Mouse (Mus musculus) bone marrow, adult 2 months (tissue): ENCODE results near the gene Creb3. TPM values are rescaled to one million over a fixed set of nuclear protein-coding genes. Genes with fewer than 3 reads are reported as not detected.

Source experiments
- H3K27ac ChIP-seq: fragments of 200-500 bp; 2 replicates; pipeline ENCODE4 v1.5.1; 2012; ENCODE audit warnings: low read depth, mild to moderate bottlenecking, control low read depth, inconsistent platforms, low read length; ENCODE audit not compliant: control insufficient read depth, poor library complexity, insufficient read depth
- H3K4me1 ChIP-seq: fragments of 200-500 bp; 2 replicates; pipeline ENCODE4 v1.6.1; 2011; ENCODE audit warnings: low read length; ENCODE audit not compliant: control insufficient read depth, insufficient read depth
- H3K4me3 ChIP-seq: fragments of 200-500 bp; replicated peaks from 2 replicates; pipeline ENCODE3; 2011; ENCODE audit warnings: mild to moderate bottlenecking, low read depth, low read length, control low read depth; ENCODE audit not compliant: control insufficient read depth
- CTCF ChIP-seq: fragments of 200-500 bp; IDR thresholded peaks from 2 replicates; pipeline ENCODE4 v1.5.1; 2011; ENCODE audit warnings: low read length, control low read depth; ENCODE audit not compliant: control insufficient read depth, insufficient read depth
- POLR2A ChIP-seq: fragments of 200-500 bp; IDR thresholded peaks from 2 replicates; pipeline ENCODE4 v1.6.1; 2011; ENCODE audit warnings: low read depth, mild to moderate bottlenecking, control low read depth, low read length, borderline replicate concordance; ENCODE audit not compliant: control insufficient read depth
- WGBS: fragments of 180-500 bp; shearing (Covaris S2); methylation state at CpG from one replicate; pipeline ENCODE4 v1.1.7; 2018; 5-methylcytosine and 5-hydroxymethylcytosine counted together
- polyA plus RNA-seq: library from polyadenylated mRNA; stranded (reverse); fragments of >200 nt; gene quantifications from 2 replicates; pipeline ENCODE4 v1.2.4, GENCODE M21; 2011; ENCODE audit warnings: low replicate concordance; ENCODE audit not compliant: missing spikeins, insufficient read depth, insufficient read length

The Creb3 gene
- 10.5 and 20.9 TPM in 2 replicates for polyA plus RNA-seq

- Histone ChIP-seq H3K4me1 (peaks cover 13% of the 10 kb centered on the region), H3K27ac (peak within 1 kb of the TSS; percentile 99), H3K4me3 (peak within 1 kb of the TSS; percentile 97)
- no peak; the same call in 1 of the 2 replicates for TF ChIP-seq POLR2A
- no peak for TF ChIP-seq CTCF
- WGBS: under 1% methylated on average over 62 of the region's 62 CpGs
Observed at GRCm38 (mm10) chr4:43561997-43562768, at the start of gene Creb3, which contains the start of gene Tln1. Gene Creb3, plus strand, starts transcription at chr4:43562332. Gene Tln1, minus strand, starts transcription at chr4:43562691.

GRCm38 (mm10) chr4:43512653-43513052 is 49.5 kb upstream of the Creb3 start:
- no peak for TF ChIP-seq POLR2A
- Histone ChIP-seq H3K4me1 (no peaks in the 10 kb centered on the region; the same call in 1 of the 2 replicates), H3K4me3 (no peak overlapping the region), H3K27ac (no peak overlapping the region)
- 86% methylated on average over 7 of the region's 7 CpGs for WGBS

GRCm38 (mm10) chr4:43513300-43513699 is 48.8 kb upstream of the Creb3 start:
- TF ChIP-seq POLR2A (no peak), CTCF (no peak)
- no peaks in the 10 kb centered on the region; the same call in 1 of the 2 replicates for H3K4me1 ChIP-seq
- H3K27ac ChIP-seq: no peak overlapping the region
- WGBS: 87% methylated on average over 4 of the region's 4 CpGs
- H3K4me3 ChIP-seq: no peak overlapping the region

- Histone ChIP-seq H3K27ac (no peak overlapping the region), H3K4me1 (no peaks in the 10 kb centered on the region; the same call in 1 of the 2 replicates), H3K4me3 (no peak overlapping the region)
- no peak for TF ChIP-seq CTCF
- TF ChIP-seq POLR2A: no peak
- WGBS: 77% methylated on average over 4 of the region's 4 CpGs
Observed at GRCm38 (mm10) chr4:43513791-43514190, 48.3 kb upstream of the Creb3 start.

- 26% methylated on average over 11 of the region's 11 CpGs for WGBS
- H3K4me1 ChIP-seq: no peaks in the 10 kb centered on the region
- no peak overlapping the region for H3K4me3 ChIP-seq
- no peak overlapping the region for H3K27ac ChIP-seq
- no peak for TF ChIP-seq CTCF
- no peak for TF ChIP-seq POLR2A
Observed at GRCm38 (mm10) chr4:43515764-43516708, 46.1 kb upstream of the Creb3 start.

- no peak for TF ChIP-seq CTCF
- TF ChIP-seq POLR2A: no peak
- Histone ChIP-seq H3K4me1 (no peaks in the 10 kb centered on the region), H3K27ac (no peak overlapping the region), H3K4me3 (no peak overlapping the region)
- 84% methylated on average over 10 of the region's 10 CpGs for WGBS
Observed at GRCm38 (mm10) chr4:43519551-43519950, 42.6 kb upstream of the Creb3 start.

- Histone ChIP-seq H3K27ac (no peak overlapping the region), H3K4me1 (no peaks in the 10 kb centered on the region), H3K4me3 (no peak overlapping the region)
- TF ChIP-seq CTCF (no peak), POLR2A (no peak)
- 28% methylated on average over 6 of the region's 6 CpGs for WGBS
Observed at GRCm38 (mm10) chr4:43519956-43520355, 42.2 kb upstream of the Creb3 start.

GRCm38 (mm10) chr4:43527880-43528279 is 34.3 kb upstream of the Creb3 start:
- Histone ChIP-seq H3K4me1 (no peaks in the 10 kb centered on the region), H3K27ac (no peak overlapping the region), H3K4me3 (no peak overlapping the region)
- peak; percentile 39 for TF ChIP-seq CTCF
- no peak for TF ChIP-seq POLR2A
- 70% methylated on average over 5 of the region's 5 CpGs for WGBS

- WGBS: 86% methylated on average over 9 of the region's 9 CpGs
- Histone ChIP-seq H3K4me3 (no peak overlapping the region), H3K27ac (no peak overlapping the region), H3K4me1 (no peaks in the 10 kb centered on the region)
- TF ChIP-seq CTCF (no peak), POLR2A (no peak)
Observed at GRCm38 (mm10) chr4:43528487-43528886, 33.6 kb upstream of the Creb3 start.
